27 mouse cellular contexts compared by ENCODE assay signal in the genomic region with DNA sequence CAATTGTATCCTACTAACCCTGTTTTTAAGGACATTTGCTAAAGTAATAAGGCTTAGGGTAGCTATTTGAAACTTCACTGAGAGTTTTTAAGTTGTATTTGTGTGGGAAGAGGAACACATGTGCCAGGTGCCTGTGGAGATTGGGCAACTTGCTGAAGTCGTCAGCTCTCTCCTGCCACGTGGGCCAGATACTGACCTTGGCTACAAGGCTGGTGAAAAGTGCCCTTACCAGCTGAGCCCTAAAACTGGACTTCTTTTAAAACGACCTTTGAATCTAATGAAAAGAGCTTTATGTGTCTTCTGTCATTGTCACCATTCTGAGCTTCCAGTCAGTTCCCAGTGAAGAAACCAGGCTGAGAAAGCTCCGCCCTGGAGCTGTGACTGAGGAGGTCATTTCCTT. TPM values are rescaled to one million over a fixed set of nuclear protein-coding genes. Genes with fewer than 3 reads are reported as not detected.
A peak's percentile ranks its signal among the peaks of the same experiment; 100 is the strongest.
DNase-seq lines count a peak whose midpoint lies in the region; ATAC-seq lines count a peak whose summit lies in the region.
"Had no signal": no experiment of that assay in that cellular context is flagged by ENCODE, and none has a peak within 500 bp of the region (broad histone marks: within the 10 kb centered on the region; RNA-seq: fewer than 3 reads in every experiment).

No protein-coding gene starts in this region.

- peaks cover 8% of the 10 kb centered on the region; the same call in 1 of the 2 replicates for H3K36me3 ChIP-seq in kidney, embryonic 16.5 days (ENCODE audit: insufficient read depth, low read length)
- H3K36me3 ChIP-seq: limb, embryonic 15.5 days had no signal

- no peaks in the 10 kb centered on the region for H3K9me3 ChIP-seq in kidney, embryonic 16.5 days (ENCODE audit: low read length)
- H3K9me3 ChIP-seq: forebrain, embryonic 15.5 days; limb, embryonic 15.5 days; megakaryocyte, embryonic 14.5 days had no signal

- H3K4me2 ChIP-seq in kidney, embryonic 16.5 days (replicated peaks; ENCODE audit: low read depth, low read length) = no peak overlapping the region
- H3K4me2 ChIP-seq: forebrain, embryonic 15.5 days; hindbrain, embryonic 14.5 days; limb, embryonic 15.5 days had no signal

- no peak overlapping the region for H3K4me3 ChIP-seq in kidney, embryonic 16.5 days (ENCODE audit: low read length)
- no peak overlapping the region for H3K4me3 ChIP-seq in brown adipose tissue, adult 24 weeks (ENCODE audit: insufficient read depth, low read depth, low read length)
- H3K4me3 ChIP-seq: erythroblast, embryonic 14.5 days; forebrain, embryonic 15.5 days; limb, embryonic 15.5 days; megakaryocyte, embryonic 14.5 days had no signal

- H3K27me3 ChIP-seq in kidney, embryonic 16.5 days (ENCODE audit: insufficient read depth, low read length) = no peaks in the 10 kb centered on the region
- H3K27me3 ChIP-seq: CH12.LX; forebrain, embryonic 15.5 days; limb, embryonic 15.5 days; megakaryocyte, embryonic 14.5 days had no signal

- no peak overlapping the region for H3K9ac ChIP-seq in kidney, embryonic 16.5 days (replicated peaks; ENCODE audit: low read length)
- H3K9ac ChIP-seq: forebrain, embryonic 15.5 days; hindbrain, embryonic 14.5 days; limb, embryonic 15.5 days had no signal

- H3K27ac ChIP-seq in kidney, embryonic 16.5 days (ENCODE audit: low read length) = no peak overlapping the region
- H3K27ac ChIP-seq in brown adipose tissue, adult 24 weeks (replicated peaks; ENCODE audit: low read depth, low read length) = peak overlapping the region; percentile 18
- H3K27ac ChIP-seq: forebrain, embryonic 15.5 days; hindbrain, embryonic 14.5 days; limb, embryonic 15.5 days had no signal

- no peak for ATAC-seq in kidney, embryonic 16.5 days (ENCODE audit: low FRiP score, low TSS enrichment)
- ATAC-seq: forebrain, embryonic 15.5 days; intestine, embryonic 16.5 days had no signal

- peak; percentile 78 for DNase-seq in adrenal gland, adult 2 months
- no peak for DNase-seq in adrenal gland, adult 18-20 months (ENCODE audit: low spot score in 2 of 2)
- DNase-seq in kidney, adult 11 months = peak; percentile 12
- peak; percentile 31 for DNase-seq in 416B (ENCODE audit: low read depth)
- no peak for DNase-seq in urinary bladder, postnatal 36 days (ENCODE audit: low spot score in 2 of 2)
- no peak for DNase-seq in thymus, postnatal 0 days (ENCODE audit: low spot score)
- DNase-seq: cerebellum, adult 11 months; heart, postnatal 10 days; kidney, postnatal 4 days; right cerebral cortex, postnatal 14 days; thymus, postnatal 36 days had no signal

- WGBS in kidney, embryonic 16.5 days = 61% methylated on average over 4 of the region's 4 CpGs

- peaks cover 13% of the 10 kb centered on the region for H3K4me1 ChIP-seq in kidney, embryonic 16.5 days (ENCODE audit: insufficient read depth, low read length)
- no peaks in the 10 kb centered on the region for H3K4me1 ChIP-seq in brown adipose tissue, adult 24 weeks (ENCODE audit: control insufficient read depth, insufficient read depth, insufficient read length, low read length)

RNA-seq across cellular contexts. Expression of gene R3hdm2, which starts 27.3 kb away (rescaled TPM):
- total RNA-seq in adrenal gland, adult 2 months (2021) = 100 to 1,000 TPM; 116 to 127 TPM
- 182 and 274 TPM in 2 replicates for polyA plus RNA-seq in adrenal gland, adult 2 months (2012; rRNA removed)
- 100 to 1,000 TPM; 104 to 117 TPM for total RNA-seq in adrenal gland, adult 18-20 months (2021)
- 28.1 and 29.0 TPM in 2 replicates for polyA plus RNA-seq in kidney, embryonic 16.5 days (2015; fragmentation: Nextera tagmentation; extraction: Ambion mirVana)
- polyA plus RNA-seq in brown adipose tissue, adult 24 weeks (2012; ENCODE audit: insufficient read depth, insufficient read length, missing spikeins) = 70.7 and 78.5 TPM in 2 replicates
- polyA plus RNA-seq in thymus, postnatal 0 days (2015; fragmentation: Nextera tagmentation; extraction: Ambion mirVana) = 19.4 and 26.7 TPM in 2 replicates

RNA-seq across cellular contexts. Expression of gene Inhbc, which starts 37.2 kb away (rescaled TPM):
- under 1 TPM in 1 of 2 experiments, not detected in 1; 0.20 TPM for total RNA-seq in adrenal gland, adult 2 months (2021)
- 0.08 TPM in 1 of 2 replicates, not detected in the other for polyA plus RNA-seq in adrenal gland, adult 2 months (2012; rRNA removed)
- not detected for total RNA-seq in adrenal gland, adult 18-20 months (2021)
- 0.09 and 0.24 TPM in 2 replicates for polyA plus RNA-seq in kidney, embryonic 16.5 days (2015; fragmentation: Nextera tagmentation; extraction: Ambion mirVana)
- polyA plus RNA-seq in brown adipose tissue, adult 24 weeks (2012; ENCODE audit: insufficient read depth, insufficient read length, missing spikeins) = not detected in 2 replicates
- polyA plus RNA-seq in thymus, postnatal 0 days (2015; fragmentation: Nextera tagmentation; extraction: Ambion mirVana) = not detected in 2 replicates
- total RNA-seq: common myeloid progenitor, adult 5-6 weeks; heart, postnatal 10 days; layer of hippocampus, postnatal 10 days; left cerebral cortex, postnatal 25 days; midbrain, postnatal 0 days had no signal
- polyA plus RNA-seq: embryonic facial prominence, embryonic 11.5 days; erythroblast, embryonic 14.5 days; forebrain, embryonic 15.5 days; hindbrain, embryonic 14.5 days; intestine, embryonic 16.5 days; limb, embryonic 15.5 days; midbrain, postnatal 0 days; neural tube, embryonic 11.5 days had no signal

RNA-seq across cellular contexts. Expression of gene Inhbe, which starts 53.2 kb away (rescaled TPM):
- not detected for total RNA-seq in adrenal gland, adult 2 months (2021)
- 0.01 and 0.02 TPM in 2 replicates for polyA plus RNA-seq in adrenal gland, adult 2 months (2012; rRNA removed)
- total RNA-seq in adrenal gland, adult 18-20 months (2021) = not detected
- polyA plus RNA-seq in kidney, embryonic 16.5 days (2015; fragmentation: Nextera tagmentation; extraction: Ambion mirVana) = 0.08 TPM in 1 of 2 replicates, not detected in the other
- polyA plus RNA-seq in brown adipose tissue, adult 24 weeks (2012; ENCODE audit: insufficient read depth, insufficient read length, missing spikeins) = not detected in 2 replicates
- not detected in 2 replicates for polyA plus RNA-seq in thymus, postnatal 0 days (2015; fragmentation: Nextera tagmentation; extraction: Ambion mirVana)
- total RNA-seq: common myeloid progenitor, adult 5-6 weeks; heart, postnatal 10 days; layer of hippocampus, postnatal 10 days; midbrain, postnatal 0 days had no signal
- polyA plus RNA-seq: embryonic facial prominence, embryonic 11.5 days; erythroblast, embryonic 14.5 days; forebrain, embryonic 15.5 days; intestine, embryonic 16.5 days; midbrain, postnatal 0 days; neural tube, embryonic 11.5 days; testis, adult 2 months had no signal

Comparison
In these comparisons a context has a peak if more than half of its experiments do, and no peak if none do; other contexts are left out.
1. DNase-seq: peak in adrenal gland, adult 2 months (single experiment), kidney, adult 11 months (single experiment) and 416B (single experiment); none in adrenal gland, adult 18-20 months (0 of 2), urinary bladder, postnatal 36 days (0 of 2) and thymus, postnatal 0 days (single experiment).